Mouse (Mus musculus) 3T3-L1 (cell line): Measurements from ENCODE around the gene Tpbpb.
"Not testable (repeated sequence)": the region's sequence is repeated elsewhere in the genome, so short reads cannot be mapped to it uniquely, and the experiment has no call there.

Experiments used
- DNase-seq: peaks from one replicate; pipeline ENCODE4 v3.0.0-alpha.2; 2015; ENCODE audit warnings: low read depth, low spot score

Tpbpb gene

DNA sequence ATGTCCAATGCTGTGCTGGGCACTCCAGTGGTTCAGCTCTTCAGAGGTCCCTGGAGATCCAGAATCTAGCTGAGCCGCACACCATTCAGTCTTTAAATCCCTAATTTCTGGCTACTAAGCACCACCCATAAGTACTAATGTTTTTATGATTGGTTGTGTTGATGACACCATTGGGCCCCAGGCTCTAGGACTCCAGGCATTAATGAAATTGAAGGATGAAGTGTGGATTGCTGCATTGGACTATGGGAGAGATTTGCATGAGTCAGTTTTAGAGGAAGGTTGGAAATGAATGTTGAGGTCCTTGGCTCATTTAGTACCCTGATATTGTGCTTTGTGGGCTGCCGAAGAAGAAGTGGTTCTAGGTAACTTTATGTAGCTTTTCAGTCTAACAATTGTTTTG lies at the start of gene Tpbpb:
TSS of gene Tpbpb (minus strand) at position 101 of the 400 bp plus-strand sequence.
- DNase-seq = not testable (repeated sequence)

DNA sequence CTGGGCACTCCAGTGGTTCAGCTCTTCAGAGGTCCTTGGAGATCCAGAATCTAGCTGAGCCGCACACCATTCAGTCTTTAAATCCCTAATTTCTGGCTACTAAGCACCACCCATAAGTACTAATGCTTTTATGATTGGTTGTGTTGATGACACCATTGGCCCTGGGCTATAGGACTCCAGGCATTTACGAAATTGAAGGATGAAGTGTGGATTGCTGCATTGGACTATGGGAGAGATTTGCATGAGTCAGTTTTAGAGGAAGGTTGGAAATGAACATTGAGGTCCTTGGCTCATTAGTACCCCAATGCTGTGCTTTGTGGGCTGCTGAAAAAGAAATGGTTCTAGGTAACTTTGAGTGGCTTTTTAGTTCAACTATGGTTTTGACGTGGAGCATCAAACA lies 37.2 kb upstream of the Tpbpb start, which contains the start of gene Tpbpa:
TSS of gene Tpbpa (minus strand) at position 101 of the 400 bp plus-strand sequence.
- DNase-seq = not testable (repeated sequence)

DNA sequence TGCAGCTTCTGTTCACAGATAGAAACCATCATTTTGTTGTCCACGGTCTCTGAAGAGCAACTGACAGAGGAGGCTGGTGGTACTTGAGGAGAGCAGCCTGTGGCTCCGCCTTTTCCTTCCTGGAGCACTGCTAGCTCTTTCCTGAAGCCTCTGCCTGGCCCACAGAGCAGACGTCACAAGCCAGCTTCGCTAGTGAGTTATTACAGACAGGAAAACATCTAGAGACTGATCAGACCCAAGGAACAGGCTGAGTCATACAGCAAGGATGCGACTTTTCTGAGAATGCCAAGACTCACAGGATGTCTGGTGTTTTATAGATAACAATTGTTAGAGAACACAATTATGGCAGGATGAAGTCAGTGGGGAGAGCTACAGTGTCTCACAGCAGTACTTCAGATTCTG lies 31.8 kb upstream of the Tpbpb start, which contains the start of the genes Gm49391 and Ctla2a:
TSS of gene Gm49391 (minus strand) at position 72 of the 402 bp plus-strand sequence.
TSS of gene Ctla2a (minus strand) at position 126 of the 402 bp plus-strand sequence.
- DNase-seq = peak; percentile 86

DNA sequence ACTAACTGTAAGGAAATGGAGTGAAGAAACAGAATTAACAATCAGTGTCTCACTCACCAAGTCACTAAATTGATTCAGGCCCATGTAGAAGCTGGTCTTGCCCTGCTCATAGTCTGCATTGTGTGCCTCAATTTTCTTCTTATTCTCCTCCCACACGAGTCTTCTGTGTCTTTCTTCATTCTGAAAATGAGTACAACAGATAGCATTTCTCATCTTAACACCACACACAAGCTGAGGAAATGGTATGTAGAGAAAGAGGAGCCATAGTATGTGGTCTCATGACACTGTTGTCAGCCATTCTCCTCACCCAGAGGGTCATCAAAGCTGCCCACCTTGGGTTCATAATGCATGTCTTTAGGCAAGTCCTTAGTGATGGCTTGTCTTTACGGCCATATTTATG lies 30.8 kb upstream of the Tpbpb start, which contains the start of gene Gm49393:
TSS of gene Gm49393 (minus strand) at position 101 of the 400 bp plus-strand sequence.
- not testable (repeated sequence) for DNase-seq

DNA sequence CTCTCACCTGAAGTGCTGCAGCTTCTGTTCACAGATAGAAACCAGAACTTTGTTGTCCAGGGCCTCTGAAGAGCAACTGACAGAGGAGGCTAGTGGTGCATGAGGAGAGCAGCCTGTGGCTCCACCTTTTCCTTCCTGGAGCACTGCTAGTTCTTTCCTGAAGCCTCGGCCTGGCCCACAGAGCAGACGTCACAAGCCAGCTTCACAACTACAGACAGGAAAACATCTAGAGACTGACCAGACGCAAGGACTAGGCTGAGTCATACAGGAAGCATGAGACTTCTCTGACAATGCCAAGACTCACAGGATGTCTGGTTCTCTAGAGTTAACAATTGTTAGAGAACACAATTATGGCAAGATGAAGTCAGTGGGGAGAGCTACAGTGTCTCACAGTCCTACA lies 7.4 kb downstream of the Tpbpb start, which contains the start of gene Ctla2b:
TSS of gene Ctla2b (minus strand) at position 120 of the 400 bp plus-strand sequence.
- DNase-seq = peak; percentile 90

DNA sequence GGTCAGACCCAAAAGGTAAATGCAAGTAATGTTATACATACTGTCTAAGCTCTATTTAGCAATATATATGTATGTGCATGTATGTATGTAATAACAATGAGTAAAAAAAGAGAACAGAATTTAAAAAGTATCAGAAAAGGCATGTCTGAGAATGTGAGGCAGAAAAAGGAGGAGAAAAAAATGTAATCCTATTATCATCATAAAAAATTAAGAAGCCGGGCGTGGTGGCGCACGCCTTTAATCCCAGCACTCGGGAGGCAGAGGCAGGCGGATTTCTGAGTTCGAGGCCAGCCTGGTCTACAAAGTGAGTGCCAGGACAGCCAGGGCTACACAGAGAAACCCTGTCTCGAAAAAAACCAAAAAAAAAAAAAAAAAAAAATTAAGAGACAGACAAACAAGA lies 7.9 kb downstream of the Tpbpb start, which contains the start of gene Gm49392:
TSS of gene Gm49392 (minus strand) at position 101 of the 400 bp plus-strand sequence.
- not testable (repeated sequence) for DNase-seq

DNA sequence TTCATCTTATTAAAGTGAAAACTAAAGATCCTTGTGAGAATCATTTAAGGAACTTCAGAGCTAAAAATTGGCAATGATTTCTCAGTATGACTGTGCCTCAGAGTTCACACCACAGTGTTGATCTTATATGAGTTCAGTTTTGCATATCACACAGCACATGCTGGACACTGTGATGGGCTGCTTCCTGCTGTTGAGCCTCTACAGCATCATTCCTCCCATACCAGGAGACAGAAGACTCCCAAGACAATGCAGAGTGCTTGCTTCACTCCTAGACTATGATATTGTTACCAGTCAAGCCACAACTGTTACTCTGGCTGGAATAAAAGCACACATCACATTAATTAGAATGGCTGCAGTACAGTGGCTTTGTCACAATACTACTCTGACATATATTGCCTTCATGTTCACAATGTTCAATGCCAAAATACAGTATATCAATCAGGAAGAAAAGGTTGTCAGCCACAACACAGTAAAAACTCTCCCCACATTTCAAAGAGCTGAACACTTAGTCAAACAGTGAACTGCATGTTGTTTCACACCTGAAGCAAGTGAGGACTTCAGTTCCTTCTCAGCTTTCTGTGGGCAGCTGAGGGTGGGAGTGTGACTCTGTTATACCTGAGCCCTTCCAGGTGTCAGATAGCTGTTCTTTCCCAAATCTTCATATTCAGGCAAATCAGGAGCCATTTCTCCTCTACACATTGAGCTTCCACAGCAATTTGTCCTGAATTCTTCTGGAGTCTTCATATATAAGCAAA lies 9.1 kb downstream of the Tpbpb start:
- no peak for DNase-seq

DNA sequence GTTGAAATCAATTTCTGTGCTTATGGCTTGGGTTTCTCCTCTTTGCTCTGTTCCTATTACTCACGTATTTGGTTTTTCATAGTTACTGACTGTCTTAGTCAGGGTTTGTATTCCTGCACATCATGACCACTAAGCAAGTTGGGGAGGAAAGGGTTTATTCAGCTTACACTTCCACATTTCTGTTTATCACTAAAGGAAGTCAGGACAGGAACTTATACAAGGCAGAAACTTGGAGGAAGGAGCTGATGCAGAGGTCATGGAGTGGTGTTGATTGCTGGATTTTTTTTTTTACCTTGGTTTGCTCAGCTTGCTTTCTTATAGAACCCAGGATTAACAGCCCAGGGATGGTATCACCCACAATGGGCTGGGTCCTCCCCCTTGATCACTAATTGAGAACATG lies 12.4 kb downstream of the Tpbpb start:
- DNase-seq = no peak

DNA sequence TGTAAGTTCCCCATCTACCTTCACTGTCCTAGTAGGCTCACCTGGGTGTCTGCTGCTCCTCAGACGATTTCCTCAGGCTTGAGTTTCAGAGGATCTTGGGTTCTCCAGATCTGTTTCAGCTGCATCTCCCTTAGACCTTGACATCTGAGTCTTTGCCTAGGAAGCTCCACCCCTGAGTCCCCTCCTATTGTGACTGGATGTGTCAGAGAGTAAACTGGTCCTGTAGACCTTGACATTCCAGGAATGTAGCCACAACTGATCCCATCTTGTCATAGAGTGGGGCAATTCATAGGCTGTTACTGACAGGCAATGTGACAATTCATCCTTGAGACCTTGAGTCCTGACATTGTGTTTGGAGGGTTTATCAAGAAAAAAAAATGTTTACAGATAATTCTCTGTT lies 40.4 kb downstream of the Tpbpb start, which contains the start of gene 4930486L24Rik:
TSS of gene 4930486L24Rik (minus strand) at position 195 of the 400 bp plus-strand sequence.
- peak; percentile 8 for DNase-seq
